Mouse (Mus musculus) WW6 (cell line): ENCODE data around the gene Pla2g15.

Source experiments
- DNase-seq: peaks from one replicate; pipeline ENCODE4 v3.0.0-alpha.2; 2013; ENCODE audit warnings: low read depth, low spot score

Gene Pla2g15

GRCm38 (mm10) chr8:106134751-106135571 lies 15.2 kb upstream of the Pla2g15 start:
- no peak for DNase-seq

- DNase-seq, result no peak
Observed at GRCm38 (mm10) chr8:106135672-106136071, 14.5 kb upstream of the Pla2g15 start.

DNA sequence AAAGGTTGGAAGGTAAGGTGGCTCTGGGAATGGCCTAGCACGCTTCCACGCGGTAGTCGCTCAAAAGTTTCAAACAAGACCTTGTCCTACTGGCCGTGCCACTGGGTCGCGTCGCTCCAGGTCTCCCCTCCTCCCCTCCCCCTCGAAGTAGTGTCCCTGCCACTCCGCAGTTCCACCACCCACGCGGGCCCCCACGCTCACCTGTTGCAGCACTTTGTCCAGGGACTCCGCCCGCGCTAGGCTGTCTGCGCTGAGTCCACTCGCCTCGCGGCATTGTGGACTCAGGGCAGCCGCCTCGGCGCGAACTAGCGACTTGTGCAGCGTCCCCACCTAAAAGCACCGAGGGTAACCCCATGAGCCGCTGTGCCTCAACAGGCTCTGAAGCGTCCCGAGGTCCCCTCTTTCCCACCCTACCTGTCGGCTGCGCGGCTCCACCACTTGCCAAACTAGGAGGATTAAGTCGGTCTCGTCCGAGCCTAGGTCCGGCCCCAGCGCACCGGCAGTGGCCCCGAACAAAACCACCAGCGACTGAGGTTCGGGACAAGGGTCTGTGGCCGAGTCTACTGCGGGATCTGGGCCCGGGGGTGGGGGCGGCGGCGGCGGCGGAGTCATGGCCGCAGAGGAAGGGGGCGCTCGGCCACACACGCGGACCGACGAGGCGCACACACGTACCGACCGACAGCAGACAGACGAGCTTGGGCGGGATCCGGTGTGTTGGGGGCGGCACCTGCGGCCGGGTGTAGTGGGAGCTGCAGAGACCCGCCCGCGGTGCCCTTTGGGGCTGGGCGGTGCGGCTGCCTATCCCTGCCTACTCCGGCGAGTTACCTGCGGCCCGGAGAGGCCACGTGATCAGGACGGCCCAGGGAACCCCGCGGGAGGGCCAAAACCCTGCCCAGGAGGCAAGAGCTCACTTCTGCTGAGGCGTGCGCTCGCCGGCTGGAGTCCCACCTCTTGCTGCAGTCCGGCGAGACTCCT lies 13.8 kb upstream of the Pla2g15 start, which contains the start of gene Esrp2:
TSS of gene Esrp2 (minus strand) at position 819 of the 975 bp plus-strand sequence.
- DNase-seq, result no peak

DNA sequence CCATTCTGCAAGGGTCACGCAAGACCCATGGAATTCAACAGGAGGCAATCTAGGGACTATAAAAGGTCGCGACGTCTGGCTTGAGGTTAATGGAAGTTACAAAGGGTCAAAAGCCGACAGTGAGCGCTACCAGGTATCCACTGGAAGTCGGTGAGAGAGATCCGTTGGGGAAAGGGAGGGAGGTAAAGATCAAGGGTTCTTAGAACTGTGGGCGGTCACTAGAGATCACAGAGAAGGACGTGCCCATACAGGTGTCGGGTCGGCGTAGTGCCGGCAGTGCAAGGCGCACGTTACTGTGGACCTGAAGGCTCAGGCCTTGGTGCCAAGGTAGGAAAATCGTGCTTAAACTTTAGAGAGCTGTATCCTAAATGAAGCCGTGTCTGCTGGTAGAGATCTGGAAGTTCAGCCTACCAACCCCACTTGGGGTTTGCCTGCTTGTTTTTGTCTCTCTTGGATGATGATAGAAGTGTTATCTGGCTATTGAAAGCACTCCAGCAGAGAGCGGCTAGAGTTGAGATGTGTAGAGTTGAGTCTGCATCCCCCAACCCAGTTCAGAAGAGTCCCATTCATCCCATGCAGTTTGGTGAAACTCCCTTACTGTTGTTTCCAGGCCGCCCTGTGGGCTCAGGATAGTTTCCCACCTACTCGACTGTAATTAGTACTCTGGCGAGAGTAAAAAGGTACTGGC lies 12.8 kb upstream of the Pla2g15 start:
- DNase-seq, result no peak

GRCm38 (mm10) chr8:106137906-106138477 lies 12.2 kb upstream of the Pla2g15 start:
- DNase-seq, result no peak

- no peak for DNase-seq
Observed at GRCm38 (mm10) chr8:106138616-106139015, 11.6 kb upstream of the Pla2g15 start.

DNA sequence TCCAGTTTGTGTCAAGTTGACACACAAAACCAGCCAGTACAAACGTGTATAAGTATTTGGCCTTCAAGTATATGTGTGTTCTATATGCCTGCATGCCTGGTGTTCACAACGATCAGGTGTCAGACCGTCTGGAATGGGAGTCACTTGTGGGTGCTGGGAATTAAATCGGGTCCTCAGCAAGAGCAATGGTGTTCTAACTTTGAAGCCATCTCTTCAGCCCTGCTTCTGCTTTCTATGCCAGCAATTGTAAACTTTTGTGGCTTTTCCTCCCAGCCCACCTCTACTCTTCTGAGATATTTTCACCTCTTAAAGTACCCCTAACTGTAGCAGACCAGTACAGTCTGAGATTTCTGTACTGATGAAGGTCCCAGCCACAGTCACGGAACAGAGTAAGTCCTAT lies 10.0 kb upstream of the Pla2g15 start:
- no peak for DNase-seq

GRCm38 (mm10) chr8:106140769-106141168 lies 9.4 kb upstream of the Pla2g15 start:
- DNase-seq, result no peak

GRCm38 (mm10) chr8:106145331-106145730 lies 4.9 kb upstream of the Pla2g15 start:
- DNase-seq, result no peak

- no peak for DNase-seq
Observed at GRCm38 (mm10) chr8:106146014-106146413, 4.2 kb upstream of the Pla2g15 start.

GRCm38 (mm10) chr8:106147868-106148565 lies 2.2 kb upstream of the Pla2g15 start:
- DNase-seq, result no peak

DNA sequence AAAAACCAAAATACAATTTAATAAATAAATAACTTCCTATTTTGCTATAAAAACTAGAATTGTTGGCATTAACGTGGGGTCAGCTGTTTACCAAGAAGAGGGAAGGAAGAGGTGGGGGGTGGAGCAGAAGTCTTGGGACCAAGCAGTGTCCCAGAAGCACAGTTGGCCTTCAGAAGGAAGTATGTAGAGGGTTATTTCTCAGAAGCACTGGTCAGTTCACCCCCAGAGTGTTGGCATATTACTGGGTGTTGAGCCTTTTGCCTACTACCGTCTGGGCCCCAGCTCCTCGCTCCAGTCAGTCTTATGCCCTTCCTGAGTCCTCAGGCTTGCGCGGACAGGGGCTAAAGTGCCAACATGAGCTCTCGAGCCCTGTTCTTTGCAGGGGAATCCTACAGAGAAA lies 1.2 kb upstream of the Pla2g15 start:
- no peak for DNase-seq

GRCm38 (mm10) chr8:106150653-106151000 lies 428 bp downstream of the Pla2g15 start:
- no peak for DNase-seq

DNA sequence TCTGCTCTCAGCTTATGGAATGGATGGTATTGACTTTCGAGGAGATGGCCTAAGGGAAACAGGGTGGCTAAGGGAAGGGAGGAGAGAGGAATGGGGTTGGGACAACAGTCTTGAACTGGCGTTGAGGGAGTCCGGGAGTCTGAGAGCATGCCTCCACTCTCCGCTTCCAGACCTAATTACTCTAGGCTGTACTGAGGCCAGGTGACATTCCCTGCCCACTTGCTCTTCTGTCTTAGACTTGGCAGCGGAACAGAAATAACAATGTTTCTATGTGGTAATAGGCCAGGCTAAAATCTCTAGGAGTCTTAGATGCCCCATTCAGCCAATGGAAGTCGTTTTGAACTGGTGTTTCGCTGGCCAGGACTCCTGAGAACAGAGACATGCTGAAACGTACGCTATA lies 842 bp downstream of the Pla2g15 start:
- no peak for DNase-seq

DNA sequence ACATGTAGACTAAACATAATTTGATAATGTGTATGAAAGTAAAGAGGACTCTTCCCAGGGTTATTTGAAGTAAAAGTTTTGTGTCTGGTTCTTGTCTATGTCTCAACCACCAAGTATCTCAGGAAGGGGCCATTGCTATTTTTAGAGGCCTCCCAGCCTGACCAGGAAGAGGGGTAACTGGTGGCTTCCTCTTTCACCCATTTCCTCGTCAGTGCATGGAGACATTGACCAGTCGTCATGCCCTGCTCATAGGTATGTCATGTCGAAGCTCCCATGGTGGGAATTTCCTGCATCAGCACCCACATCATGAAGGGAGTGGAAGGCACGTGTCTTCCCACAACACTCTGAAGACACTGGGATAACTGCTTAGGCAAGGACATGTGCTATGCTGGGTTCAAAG lies 2.7 kb downstream of the Pla2g15 start:
- DNase-seq, result no peak

GRCm38 (mm10) chr8:106157419-106157818 lies 7.2 kb downstream of the Pla2g15 start:
- no peak for DNase-seq

DNA sequence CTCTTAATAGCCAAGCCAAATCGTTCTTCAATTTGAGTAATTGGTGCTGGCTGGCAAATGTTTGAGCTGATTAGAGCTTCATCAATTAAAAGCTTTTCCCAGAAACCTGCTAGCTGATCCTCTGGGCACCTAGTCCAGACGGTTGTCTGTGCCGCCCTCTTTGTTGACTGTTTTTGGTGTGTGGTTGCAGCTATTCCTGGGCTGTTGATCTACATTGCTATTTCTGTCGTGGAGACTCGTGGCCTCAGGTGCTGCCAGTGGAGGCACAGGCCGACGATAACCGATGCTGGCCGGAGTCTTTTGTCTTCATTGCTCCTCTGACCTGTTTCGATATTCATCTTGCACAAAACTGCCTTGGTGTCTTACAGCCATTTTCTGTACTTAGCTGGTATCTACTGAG lies 8.2 kb downstream of the Pla2g15 start:
- no peak for DNase-seq

DNA sequence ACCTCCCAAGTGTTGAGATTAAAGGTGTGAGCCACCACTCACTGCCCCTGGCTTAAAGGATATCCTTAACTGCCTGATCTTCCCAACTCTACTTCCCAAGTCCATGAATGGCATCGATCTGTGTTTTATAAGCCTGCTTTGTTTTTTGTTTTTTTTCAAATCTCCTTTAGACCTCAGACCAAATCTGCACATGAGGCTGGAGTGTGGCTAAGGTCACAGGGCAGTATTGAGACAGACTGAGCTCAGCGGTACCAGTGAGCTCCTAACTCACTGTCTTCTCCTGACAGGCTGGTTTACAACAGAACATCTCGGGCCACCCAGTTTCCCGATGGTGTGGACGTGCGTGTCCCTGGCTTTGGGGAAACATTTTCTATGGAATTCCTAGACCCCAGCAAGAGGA lies 9.7 kb downstream of the Pla2g15 start:
- no peak for DNase-seq

DNA sequence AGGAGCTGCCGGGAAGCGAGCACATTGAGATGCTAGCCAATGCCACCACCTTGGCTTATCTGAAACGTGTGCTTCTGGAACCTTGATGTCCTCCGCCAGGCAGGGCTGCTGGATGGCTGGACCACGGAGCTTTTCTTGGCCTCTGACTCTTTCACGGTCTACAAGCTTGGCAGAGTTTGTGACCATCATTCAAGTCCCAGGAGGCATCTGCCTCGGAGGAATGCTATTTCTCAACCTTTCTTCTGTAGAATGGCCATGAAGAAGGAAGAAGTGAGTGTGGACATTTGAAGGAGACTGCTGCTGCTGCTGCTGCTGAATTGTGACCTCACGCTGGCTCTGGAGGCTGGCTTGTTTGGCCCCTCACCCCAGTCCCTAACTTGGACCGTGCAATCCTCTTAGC lies 13.1 kb downstream of the Pla2g15 start:
- DNase-seq, result no peak

- DNase-seq, result no peak
Observed at GRCm38 (mm10) chr8:106165460-106165859, 15.3 kb downstream of the Pla2g15 start.
